Mouse (Mus musculus) midbrain, postnatal 0 days (tissue): Measurements from ENCODE around the gene Hand1. TPM values are rescaled to one million over a fixed set of nuclear protein-coding genes. Genes with fewer than 3 reads are reported as not detected.
"Not testable (repeated sequence)": the region's sequence is repeated elsewhere in the genome, so short reads cannot be mapped to it uniquely, and the experiment has no call there.

Experiments used
- ATAC-seq: fragments of 200-750 bp; cut with Nextera tagmentation; 2 replicates; pipeline ENCODE4 v1.8.0; 2017; ENCODE audit warnings: moderate number of reproducible peaks, mild to moderate bottlenecking, moderate TSS enrichment, moderate library complexity; ENCODE audit not compliant: low FRiP score
- DNase-seq: peaks from one replicate; pipeline ENCODE4 v3.0.0-alpha.2; 2015; ENCODE audit warnings: low spot score
- H3K27ac ChIP-seq: fragments of 300-500 bp; sonication (generic); 2 replicates; pipeline ENCODE4 v1.5.1; 2014; ENCODE audit warnings: low read depth, mild to moderate bottlenecking, low read length, mixed read lengths
- H3K27me3 ChIP-seq: fragments of 300-500 bp; sonication (generic); 2 replicates; pipeline ENCODE4 v1.6.1; 2014; ENCODE audit warnings: low read length, control low read depth, mixed read lengths; ENCODE audit not compliant: insufficient read depth
- H3K36me3 ChIP-seq: fragments of 300-500 bp; sonication (generic); 2 replicates; pipeline ENCODE4 v1.6.1; 2014; ENCODE audit warnings: low read length, control low read depth, mixed read lengths; ENCODE audit not compliant: insufficient read depth
- H3K4me1 ChIP-seq: fragments of 300-500 bp; sonication (generic); 2 replicates; pipeline ENCODE4 v1.6.1; 2014; ENCODE audit warnings: mild to moderate bottlenecking, control low read depth, antibody characterized with exemption, low read length, mixed read lengths; ENCODE audit not compliant: insufficient read depth
- H3K4me2 ChIP-seq: fragments of 300-500 bp; sonication (generic); 2 replicates; pipeline ENCODE4 v1.6.1; 2014; ENCODE audit warnings: low read depth, mild to moderate bottlenecking, low read length, mixed read lengths; ENCODE audit not compliant: poor library complexity, severe bottlenecking
- H3K4me3 ChIP-seq: fragments of 300-500 bp; sonication (generic); 2 replicates; pipeline ENCODE4 v1.5.1; 2014; ENCODE audit warnings: low read depth, mild to moderate bottlenecking, low read length, moderate library complexity
- H3K9ac ChIP-seq: fragments of 300-500 bp; sonication (generic); replicated peaks from 2 replicates; pipeline ENCODE4 v1.6.1; 2014; ENCODE audit warnings: mild to moderate bottlenecking, low read length, moderate library complexity, mixed read lengths; ENCODE audit not compliant: poor library complexity, severe bottlenecking
- H3K9me3 ChIP-seq: fragments of 300-500 bp; sonication (generic); 2 replicates; pipeline ENCODE4 v1.6.1; 2016; ENCODE audit warnings: low read length, control low read depth
- CTCF ChIP-seq: IDR thresholded peaks from 2 replicates; pipeline ENCODE4 v1.5.1; 2016; ENCODE audit warnings: antibody characterized with exemption, mild to moderate bottlenecking
- WGBS: fragments of 180-500 bp; shearing (Covaris S2); extraction: QIAGEN DNeasy Blood & Tissue Kit; methylation state at CpG from one replicate; pipeline ENCODE4 v1.1.7; 2014; 5-methylcytosine and 5-hydroxymethylcytosine counted together
- polyA plus RNA-seq: library from polyadenylated mRNA; unstranded; fragments of >200 nt; fragmentation: Nextera tagmentation; extraction: Ambion mirVana; gene quantifications from 2 replicates; pipeline ENCODE4 v1.2.1, GENCODE M21; 2015
- total RNA-seq: library from RNA; depleted of rRNA; stranded (reverse); fragments of >200 nt; gene quantifications from 2 replicates; pipeline ENCODE4 v1.2.3, GENCODE M21; 2014

Hand1 gene
- total and polyA plus RNA-seq, 2 experiments from 2014 or later = not detected

DNA sequence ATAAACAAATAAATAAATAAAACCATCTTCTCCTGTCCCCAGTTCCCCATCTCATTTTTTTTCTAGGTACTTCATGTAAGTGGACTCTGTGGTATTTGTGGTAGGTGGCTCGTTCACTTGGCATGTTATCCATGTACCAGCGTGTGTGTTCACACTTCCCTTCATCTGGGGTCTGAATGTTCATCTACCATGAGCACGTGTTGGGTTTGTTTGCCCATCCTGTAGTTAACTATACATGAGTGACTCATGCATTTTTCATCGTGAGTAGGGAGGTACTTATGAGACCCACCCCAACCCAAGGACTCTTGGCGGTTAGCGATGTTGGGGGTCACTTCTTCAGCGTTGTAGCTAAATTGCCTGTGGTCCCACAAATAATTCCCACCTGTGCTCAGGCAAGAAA, 29.5 kb upstream of the Hand1 start:
- Histone ChIP-seq H3K4me1 (no peaks in the 10 kb centered on the region), H3K27me3 (no peaks in the 10 kb centered on the region), H3K4me3 (no peak overlapping the region), H3K9ac (no peak overlapping the region), H3K9me3 (no peaks in the 10 kb centered on the region), H3K27ac (no peak overlapping the region), H3K36me3 (no peaks in the 10 kb centered on the region), H3K4me2 (no peak overlapping the region)
- no peak for TF ChIP-seq CTCF
- ATAC-seq (no peak), DNase-seq (no peak)
- 91% methylated on average over 7 of the region's 7 CpGs for WGBS

DNA sequence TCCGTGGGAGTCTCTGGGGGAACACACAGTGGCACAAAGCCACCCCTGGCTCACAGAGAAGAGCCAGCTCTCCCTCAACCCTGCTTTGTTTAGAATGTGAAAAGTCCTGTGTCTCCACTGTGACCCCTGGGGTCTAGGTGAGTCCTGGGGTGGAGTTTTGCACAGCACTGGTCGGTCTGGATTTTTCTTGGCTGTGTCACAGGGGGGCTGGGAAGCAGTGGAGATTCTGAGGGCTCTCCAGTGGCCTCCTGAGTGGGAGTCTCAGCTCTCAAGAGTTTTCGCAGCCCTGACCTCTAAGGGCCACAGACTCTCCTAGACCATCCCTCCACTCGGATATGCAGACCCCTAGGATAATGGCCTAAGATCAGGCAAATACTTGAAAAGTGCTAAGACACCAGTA, 25.1 kb upstream of the Hand1 start:
- DNase-seq (no peak), ATAC-seq (no peak)
- Histone ChIP-seq H3K4me2 (no peak overlapping the region), H3K4me3 (no peak overlapping the region), H3K9ac (no peak overlapping the region), H3K27ac (no peak overlapping the region), H3K9me3 (no peaks in the 10 kb centered on the region), H3K36me3 (no peaks in the 10 kb centered on the region), H3K4me1 (no peaks in the 10 kb centered on the region), H3K27me3 (no peaks in the 10 kb centered on the region)
- no peak for TF ChIP-seq CTCF
- WGBS = 41% methylated on average over 4 of the region's 4 CpGs

DNA sequence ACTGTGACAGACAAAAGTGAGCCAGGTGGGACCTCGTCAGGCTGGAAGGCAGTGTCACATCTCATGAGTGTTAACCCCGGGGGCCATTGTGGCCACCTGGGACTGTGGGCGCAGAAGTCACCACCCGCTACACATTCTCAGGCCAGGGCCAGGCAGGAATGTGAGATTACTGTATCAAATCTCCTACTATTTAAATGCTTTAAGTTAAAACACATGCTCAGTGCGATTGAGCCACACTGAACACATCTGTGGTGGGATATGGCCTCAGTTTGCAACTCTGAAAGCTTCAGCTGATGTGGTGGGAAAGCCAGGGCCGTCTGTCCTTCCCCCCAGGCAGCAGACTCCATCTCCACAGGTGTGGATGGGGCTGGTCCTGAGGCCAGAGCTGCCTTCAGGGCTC, 21.0 kb upstream of the Hand1 start:
- H3K9me3 ChIP-seq = no peaks in the 10 kb centered on the region
- DNase-seq = no peak
- no peak overlapping the region for H3K27ac ChIP-seq
- H3K9ac ChIP-seq = no peak overlapping the region
- WGBS = 76% methylated on average over 6 of the region's 6 CpGs
- H3K4me1 ChIP-seq = no peaks in the 10 kb centered on the region
- no peaks in the 10 kb centered on the region for H3K36me3 ChIP-seq
- TF ChIP-seq CTCF = no peak
- H3K4me3 ChIP-seq = no peak overlapping the region
- ATAC-seq = no peak
- H3K27me3 ChIP-seq = no peaks in the 10 kb centered on the region
- no peak overlapping the region for H3K4me2 ChIP-seq

- no peak overlapping the region for H3K4me3 ChIP-seq
- H3K36me3 ChIP-seq = no peaks in the 10 kb centered on the region
- no peaks in the 10 kb centered on the region for H3K4me1 ChIP-seq
- WGBS = 69% methylated on average over 3 of the region's 3 CpGs
- no peak overlapping the region for H3K9ac ChIP-seq
- H3K27me3 ChIP-seq = no peaks in the 10 kb centered on the region
- H3K27ac ChIP-seq = no peak overlapping the region
- DNase-seq (no peak), ATAC-seq (no peak)
- no peak for TF ChIP-seq CTCF
- no peak overlapping the region for H3K4me2 ChIP-seq
- H3K9me3 ChIP-seq = no peaks in the 10 kb centered on the region
Observed at GRCm38 (mm10) chr11:57850931-57851330, 18.3 kb upstream of the Hand1 start.

DNA sequence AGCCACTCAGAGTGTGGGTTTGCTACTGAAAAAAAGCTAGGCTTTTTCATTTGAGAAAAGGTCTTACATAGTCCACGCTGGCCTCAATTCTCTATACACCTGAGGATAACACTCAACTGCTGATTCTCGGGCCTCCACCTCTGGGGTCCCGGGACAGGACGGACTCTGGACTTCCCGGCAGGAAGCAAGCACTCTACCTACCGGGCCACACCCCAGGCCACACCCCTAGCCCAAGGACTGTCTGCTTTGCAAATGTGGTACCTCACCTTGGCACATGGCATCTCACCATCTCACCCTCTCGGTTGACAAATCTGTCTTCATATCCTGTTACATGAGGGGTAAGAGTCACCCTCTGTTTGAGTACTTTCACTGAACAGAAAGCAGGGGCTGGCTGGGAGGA, 17.7 kb upstream of the Hand1 start:
- H3K36me3 ChIP-seq = no peaks in the 10 kb centered on the region
- no peaks in the 10 kb centered on the region for H3K4me1 ChIP-seq
- H3K27me3 ChIP-seq = no peaks in the 10 kb centered on the region
- no peak overlapping the region for H3K4me3 ChIP-seq
- WGBS = 64% methylated on average over 7 of the region's 7 CpGs
- TF ChIP-seq CTCF = no peak
- H3K9me3 ChIP-seq = no peaks in the 10 kb centered on the region
- ATAC-seq (no peak), DNase-seq (no peak)
- no peak overlapping the region for H3K27ac ChIP-seq
- no peak overlapping the region for H3K9ac ChIP-seq
- no peak overlapping the region for H3K4me2 ChIP-seq

DNA sequence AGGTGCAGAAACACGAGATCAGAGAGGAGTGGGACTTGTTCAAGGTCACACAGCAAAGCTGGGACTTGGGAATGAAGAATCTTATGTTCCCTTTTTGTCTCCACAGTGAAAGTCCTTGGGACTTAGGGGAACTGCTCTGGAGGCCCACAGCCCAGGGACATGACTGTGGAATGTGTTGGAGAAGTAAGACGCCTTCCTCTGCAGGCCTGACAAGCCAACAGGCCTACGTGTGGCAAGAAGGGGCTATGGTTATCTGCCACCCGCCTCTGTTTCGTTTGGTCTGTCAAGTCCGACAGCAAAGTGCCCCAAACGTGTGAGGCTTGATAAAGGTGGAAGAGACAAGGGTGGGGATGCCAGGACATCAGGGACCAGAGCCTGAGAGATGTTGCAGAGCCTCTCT, 14.8 kb upstream of the Hand1 start:
- Histone ChIP-seq H3K27me3 (peaks cover 3% of the 10 kb centered on the region; the same call in 1 of the 2 replicates), H3K36me3 (no peaks in the 10 kb centered on the region), H3K4me2 (no peak overlapping the region), H3K4me3 (no peak overlapping the region), H3K9ac (no peak overlapping the region), H3K4me1 (no peaks in the 10 kb centered on the region), H3K27ac (no peak overlapping the region), H3K9me3 (no peaks in the 10 kb centered on the region)
- 76% methylated on average over 7 of the region's 7 CpGs for WGBS
- DNase-seq (no peak), ATAC-seq (no peak)
- TF ChIP-seq CTCF = no peak

- not testable (repeated sequence) for H3K9ac ChIP-seq, H3K36me3 ChIP-seq, H3K27ac ChIP-seq, DNase-seq, ATAC-seq, H3K27me3 ChIP-seq, H3K4me3 ChIP-seq, H3K4me2 ChIP-seq, H3K9me3 ChIP-seq, H3K4me1 ChIP-seq
- 85% methylated on average over 7 of the region's 9 CpGs for WGBS
Observed at GRCm38 (mm10) chr11:57846421-57847363, 14.1 kb upstream of the Hand1 start.
